Mouse (Mus musculus): ENCODE measurements around the gene Robo4. TPM values are rescaled to one million over a fixed set of nuclear protein-coding genes. Genes with fewer than 3 reads are reported as not detected.

The Robo4 gene
- total RNA-seq (2021), result 1 to 10 TPM; 4.6 to 5.9 TPM
- long read RNA-seq, full-length matches to known transcripts, result 3 of 4 reads
- long read RNA-seq, partial matches to known transcripts, result 1 of 4 reads
- long read RNA-seq, other reads (novel, unspliced or antisense), result 0 of 4 reads

DNA sequence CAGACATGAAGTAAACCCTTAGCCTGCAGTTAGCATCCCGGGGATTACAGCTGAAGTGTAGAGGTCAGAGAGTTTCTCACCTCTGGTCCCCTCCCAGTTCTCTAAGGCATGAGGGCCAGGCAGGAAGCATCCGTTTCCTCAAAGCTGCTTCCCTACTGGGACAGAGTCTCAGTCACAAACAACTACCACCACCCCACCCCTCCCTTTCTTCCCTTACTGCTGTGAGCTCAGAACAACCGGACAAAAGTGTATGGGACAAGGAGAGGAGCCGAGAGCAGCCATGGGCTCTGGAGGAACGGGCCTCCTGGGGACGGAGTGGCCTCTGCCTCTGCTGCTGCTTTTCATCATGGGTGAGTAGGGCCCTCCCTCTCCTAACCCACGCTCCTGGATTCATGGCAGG lies at the start of gene Robo4:
Gene Robo4 (plus strand): TSS at position 96 of the 400 bp plus-strand sequence.
- no peak for DNase-seq (ENCODE audit: low spot score in 2 of 2)

DNA sequence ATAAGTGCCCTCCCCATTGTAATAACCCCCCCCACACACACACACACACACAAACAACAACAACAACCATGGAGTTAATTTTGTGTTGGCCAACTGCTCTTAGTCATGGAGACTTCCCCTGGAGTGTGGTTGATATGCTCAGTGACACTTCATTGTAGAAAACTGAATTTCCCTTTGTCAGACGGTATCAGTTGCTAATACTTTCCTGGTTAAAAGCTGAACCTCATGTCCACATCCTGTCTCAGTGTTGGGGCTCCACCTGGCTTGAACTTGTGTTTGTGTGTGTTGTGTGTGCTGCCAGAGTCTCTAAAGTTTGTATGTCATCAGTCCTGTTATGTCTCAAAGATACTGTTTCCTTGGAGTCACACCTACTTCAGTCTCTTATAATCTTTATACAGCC lies 47.2 kb upstream of the Robo4 start:
- no peak for DNase-seq (ENCODE audit: low spot score in 2 of 2)

- DNase-seq (ENCODE audit: low spot score in 2 of 2), result peak in 1 of 2 experiments; percentile 72
Observed at GRCm38 (mm10) chr9:37358713-37359330, 42.9 kb upstream of the Robo4 start.

- peak; percentile 78 to 89 for DNase-seq (ENCODE audit: low spot score in 2 of 2)
Observed at GRCm38 (mm10) chr9:37359331-37360220, 42.1 kb upstream of the Robo4 start.

DNA sequence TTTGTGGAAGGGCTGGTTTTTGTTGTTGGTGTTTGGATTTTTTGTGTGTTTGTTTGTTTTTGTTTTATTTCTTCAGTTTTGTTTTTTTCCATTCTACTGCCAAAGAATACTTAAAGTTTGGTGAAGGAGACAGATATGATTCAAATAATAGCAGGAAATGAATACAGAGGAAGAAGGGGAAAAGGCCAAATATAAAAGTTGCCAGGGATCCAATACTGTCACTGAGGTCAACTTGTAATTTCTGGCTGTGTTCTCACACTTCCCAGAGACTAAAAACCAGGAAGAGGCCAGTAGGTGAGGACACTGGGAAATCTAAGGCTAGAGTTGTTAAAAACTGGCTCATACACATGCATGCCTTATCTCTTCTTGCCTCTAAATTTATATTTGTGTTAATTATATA lies 39.6 kb upstream of the Robo4 start:
- DNase-seq (ENCODE audit: low spot score in 2 of 2), result no peak

DNA sequence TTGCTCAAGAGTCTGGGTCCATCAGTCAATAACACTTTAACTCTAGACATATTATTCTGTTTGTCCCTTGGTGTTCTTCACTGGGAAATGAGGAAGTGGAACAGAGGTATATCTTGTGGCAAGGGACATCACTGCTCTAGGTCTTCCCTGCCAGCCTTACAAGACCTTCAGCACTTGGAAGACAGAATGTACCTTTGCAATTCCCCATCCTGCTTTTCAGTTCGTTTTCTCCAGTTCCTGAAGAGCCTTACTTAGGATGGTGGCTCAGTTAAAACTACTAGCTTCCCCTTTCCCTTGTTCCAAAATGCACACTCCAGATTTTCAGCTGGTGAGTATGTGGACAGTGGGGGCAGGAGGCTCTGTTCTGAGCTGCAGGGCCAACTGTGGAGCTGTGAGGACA lies 38.8 kb upstream of the Robo4 start:
- no peak for DNase-seq (ENCODE audit: low spot score in 2 of 2)

GRCm38 (mm10) chr9:37363551-37363950 lies 38.1 kb upstream of the Robo4 start:
- no peak for DNase-seq (ENCODE audit: low spot score in 2 of 2)

GRCm38 (mm10) chr9:37364392-37364791 lies 37.3 kb upstream of the Robo4 start:
- peak in 1 of 2 experiments; percentile 34 for DNase-seq (ENCODE audit: low spot score in 2 of 2)

DNA sequence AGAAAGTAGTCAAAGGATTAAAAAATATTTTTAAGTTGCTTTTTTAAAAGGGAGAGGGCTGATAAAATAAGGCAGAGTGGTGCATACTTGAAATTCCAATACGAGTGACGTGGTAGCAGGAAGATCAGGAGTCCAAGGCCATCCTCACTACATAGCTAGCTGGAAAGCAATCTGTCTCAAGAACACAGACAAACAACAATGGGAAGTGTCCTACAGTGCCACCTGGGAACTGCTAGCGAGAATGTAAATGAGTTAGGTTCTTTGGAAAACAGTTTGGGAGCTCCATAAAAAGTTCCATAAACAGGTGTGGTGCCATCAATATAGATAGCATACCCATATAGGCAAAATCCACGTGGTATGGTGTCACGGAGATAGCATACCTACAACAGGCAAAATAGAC lies 36.0 kb upstream of the Robo4 start:
- DNase-seq (ENCODE audit: low spot score in 2 of 2), result no peak

- DNase-seq (ENCODE audit: low spot score in 2 of 2), result peak; percentile 46 to 79
Observed at GRCm38 (mm10) chr9:37367301-37368080, 34.2 kb upstream of the Robo4 start, which contains the start of gene Hepacam. Gene Hepacam, plus strand, starts transcription at chr9:37367351.

DNA sequence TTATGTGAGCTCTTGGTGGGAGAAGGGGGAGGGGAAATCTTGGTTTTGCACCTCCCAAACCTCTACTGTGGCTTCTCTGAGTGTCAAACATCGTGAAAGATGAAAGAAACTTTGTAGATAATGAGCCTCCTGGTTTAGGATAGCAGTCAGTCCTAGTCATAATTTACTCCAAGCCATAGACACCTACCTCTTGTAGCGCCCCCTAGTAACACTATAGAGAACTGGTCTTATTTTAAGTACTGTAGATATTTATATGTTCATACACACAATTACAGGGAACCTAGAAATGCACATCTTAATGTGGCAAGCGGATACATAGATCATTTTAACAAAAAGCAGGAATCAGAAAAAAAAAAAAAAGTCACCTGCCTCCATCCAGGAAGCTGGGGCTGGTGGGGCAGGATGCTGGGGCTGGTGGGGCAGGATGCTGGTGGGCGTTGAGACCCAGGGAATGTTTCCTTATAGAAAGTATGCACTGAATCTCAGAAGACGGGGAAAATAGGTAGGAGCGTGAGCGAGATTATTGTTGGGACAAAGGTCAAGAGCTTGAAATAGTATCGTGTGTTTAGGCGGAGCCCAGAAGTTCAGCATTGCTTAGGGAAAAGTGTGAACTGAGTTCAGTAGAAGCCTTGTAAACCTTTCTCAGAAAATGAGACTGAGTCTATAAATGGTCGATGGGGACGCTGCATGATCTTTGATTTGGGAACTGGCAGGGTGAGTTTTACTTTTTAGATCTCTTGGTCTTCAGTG lies 33.4 kb upstream of the Robo4 start:
- no peak for DNase-seq (ENCODE audit: low spot score in 2 of 2)

- no peak for DNase-seq (ENCODE audit: low spot score in 2 of 2)
Observed at GRCm38 (mm10) chr9:37368860-37369259, 32.8 kb upstream of the Robo4 start.

GRCm38 (mm10) chr9:37371232-37371801 lies 30.4 kb upstream of the Robo4 start:
- no peak for DNase-seq (ENCODE audit: low spot score in 2 of 2)

DNA sequence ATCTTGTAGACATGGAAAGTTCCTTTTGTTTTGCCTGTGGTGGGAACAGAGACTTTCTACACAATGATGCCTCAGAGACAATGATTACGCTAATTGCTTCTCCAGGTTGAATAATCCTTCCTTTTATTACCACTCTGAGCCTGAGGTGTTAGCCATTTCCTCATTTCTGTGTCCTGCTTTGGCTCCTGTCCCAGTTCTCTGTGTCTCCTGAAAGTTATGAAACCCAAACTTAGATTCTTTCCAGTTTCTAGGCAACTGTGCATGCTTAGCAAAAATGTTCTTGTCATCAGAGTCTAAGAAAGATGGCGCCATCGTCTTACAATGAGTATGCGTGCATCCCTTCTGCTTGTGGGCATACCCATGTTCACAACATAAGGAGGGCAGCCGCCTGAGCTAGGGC lies 26.0 kb upstream of the Robo4 start:
- no peak for DNase-seq (ENCODE audit: low spot score in 2 of 2)

- DNase-seq (ENCODE audit: low spot score in 2 of 2), result no peak
Observed at GRCm38 (mm10) chr9:37383161-37383560, 18.5 kb upstream of the Robo4 start.

DNA sequence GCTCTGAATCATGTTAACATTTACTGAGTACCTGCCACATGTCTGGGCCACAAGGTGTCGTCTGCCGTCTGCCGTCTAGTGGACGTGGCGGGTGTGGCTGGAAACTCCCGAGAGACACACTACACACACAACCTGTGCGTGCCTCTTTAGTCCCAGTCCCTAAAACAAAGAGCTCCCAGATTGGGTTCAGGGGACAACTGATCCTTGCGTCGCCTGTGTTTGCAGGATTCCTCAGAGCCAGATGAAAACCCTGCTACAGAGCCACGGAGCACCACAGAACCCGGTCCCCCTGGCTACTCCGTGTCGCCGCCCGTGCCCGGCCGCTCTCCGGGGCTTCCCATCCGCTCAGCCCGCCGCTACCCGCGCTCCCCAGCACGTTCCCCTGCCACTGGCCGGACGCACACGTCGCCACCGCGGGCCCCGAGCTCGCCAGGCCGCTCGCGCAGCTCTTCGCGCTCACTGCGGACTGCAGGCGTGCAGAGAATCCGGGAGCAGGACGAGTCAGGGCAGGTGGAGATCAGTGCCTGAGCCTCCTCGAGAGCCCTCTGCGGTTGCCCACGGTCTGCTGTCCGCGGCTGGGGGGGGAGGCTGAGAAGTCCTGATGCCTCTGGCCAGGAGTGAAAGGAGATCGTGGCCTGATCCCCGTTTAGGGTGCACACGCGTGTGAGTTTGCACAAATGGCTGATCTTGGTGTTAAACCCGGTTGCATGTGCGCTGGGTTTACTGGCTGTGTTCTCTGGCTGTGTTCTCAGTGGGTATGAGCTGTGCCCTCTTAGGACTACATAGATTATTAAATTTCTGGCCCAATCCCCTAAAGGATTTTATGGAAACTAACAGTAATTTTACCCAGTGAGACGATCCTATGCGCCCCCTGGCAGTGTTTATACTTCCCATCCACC lies 17.2 kb upstream of the Robo4 start:
- no peak for DNase-seq (ENCODE audit: low spot score in 2 of 2)

DNA sequence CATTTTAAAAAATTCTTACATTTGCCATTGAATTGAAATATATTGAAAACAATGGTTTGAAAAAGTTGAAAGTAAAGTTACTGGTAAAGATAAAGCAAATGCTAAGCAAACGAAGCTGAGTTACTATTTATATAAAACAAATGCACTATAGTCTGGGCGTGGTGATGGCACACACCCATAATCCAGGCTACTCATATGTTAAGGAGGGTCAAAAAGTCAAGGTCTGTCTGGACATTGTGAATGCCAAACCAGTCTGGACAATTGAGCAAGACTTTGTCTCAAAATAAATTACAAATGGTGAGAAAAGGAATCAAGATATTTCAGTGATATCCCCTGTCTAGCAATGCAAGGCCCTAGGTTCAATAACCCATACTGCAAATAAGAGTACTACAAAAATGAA lies 10.8 kb upstream of the Robo4 start:
- DNase-seq (ENCODE audit: low spot score in 2 of 2), result no peak

DNA sequence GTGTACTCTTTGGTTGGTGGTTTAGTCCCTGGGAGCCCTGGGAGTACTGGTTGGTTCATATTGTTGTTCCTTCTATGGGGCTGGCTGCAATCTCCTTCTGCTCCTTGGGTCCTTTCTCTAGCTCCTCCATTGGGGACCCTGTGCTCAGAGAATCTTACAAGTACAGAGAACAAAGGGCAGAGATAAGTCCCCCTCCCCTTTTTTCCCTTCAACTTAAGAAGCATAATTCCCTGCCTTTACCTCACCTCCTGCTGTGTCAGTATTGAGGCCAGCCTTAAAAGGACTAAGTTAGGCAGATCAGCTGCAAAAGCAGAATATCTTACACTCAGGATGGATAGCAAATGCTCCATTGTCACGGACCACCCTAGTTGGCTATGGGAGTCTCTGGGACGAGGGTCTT lies 9.6 kb upstream of the Robo4 start:
- no peak for DNase-seq (ENCODE audit: low spot score in 2 of 2)

- DNase-seq (ENCODE audit: low spot score in 2 of 2), result no peak
Observed at GRCm38 (mm10) chr9:37393482-37394131, 8.1 kb upstream of the Robo4 start.
